Mouse (Mus musculus): ENCODE results near the gene Utrn. TPM values are rescaled to one million over a fixed set of nuclear protein-coding genes. Genes with fewer than 3 reads are reported as not detected.

Gene Utrn
- polyA plus RNA-seq, 1 experiment from 2014 or later: 67.0 TPM

GRCm38 (mm10) chr10:12834215-12834614 is 35.0 kb downstream of the Utrn start:
- no peak overlapping the region for H3K4me3 ChIP-seq (ENCODE audit: control insufficient read depth in 1 of 2, insufficient read depth in 1 of 2, low read depth in 1 of 2, low read length in 2 of 2)
- WGBS: 50% methylated on average over 1 of the region's 1 CpGs
- no peak overlapping the region for H3K27ac ChIP-seq (replicated peaks in 1 of 2; ENCODE audit: control insufficient read depth in 1 of 2, insufficient read depth in 1 of 2, low read depth in 2 of 2, low read length in 2 of 2)
- no peak overlapping the region for H3K4me2 ChIP-seq (ENCODE audit: low read length)
- H3K4me1 ChIP-seq (ENCODE audit: control insufficient read depth in 2 of 2, insufficient read depth in 2 of 2, low read length in 2 of 2): peaks cover 0 to 26% of the 10 kb centered on the region in 2 experiments; a peak in 2 of 4 replicates
- no peak for ATAC-seq (ENCODE audit: insufficient number of reproducible peaks, insufficient read depth, low FRiP score, low read depth)
- no peak overlapping the region for H3K9ac ChIP-seq (ENCODE audit: low read length)
- H3K36me3 ChIP-seq (ENCODE audit: control insufficient read depth, insufficient read depth, low read length): no peaks in the 10 kb centered on the region
- H3K27me3 ChIP-seq (ENCODE audit: control insufficient read depth, insufficient read depth, low read length): no peaks in the 10 kb centered on the region
- H3K9me3 ChIP-seq (ENCODE audit: control insufficient read depth, low read length): no peaks in the 10 kb centered on the region

GRCm38 (mm10) chr10:12832163-12832562 is 37.0 kb downstream of the Utrn start:
- no peak overlapping the region for H3K9ac ChIP-seq (ENCODE audit: low read length)
- peaks cover 3 to 37% of the 10 kb centered on the region in 2 experiments for H3K4me1 ChIP-seq (ENCODE audit: control insufficient read depth in 2 of 2, insufficient read depth in 2 of 2, low read length in 2 of 2)
- no peak overlapping the region for H3K27ac ChIP-seq (replicated peaks in 1 of 2; ENCODE audit: control insufficient read depth in 1 of 2, insufficient read depth in 1 of 2, low read depth in 2 of 2, low read length in 2 of 2)
- H3K4me3 ChIP-seq (ENCODE audit: control insufficient read depth in 1 of 2, insufficient read depth in 1 of 2, low read depth in 1 of 2, low read length in 2 of 2): no peak overlapping the region
- no peak for ATAC-seq (ENCODE audit: insufficient number of reproducible peaks, insufficient read depth, low FRiP score, low read depth)
- no peaks in the 10 kb centered on the region for H3K27me3 ChIP-seq (ENCODE audit: control insufficient read depth, insufficient read depth, low read length)
- H3K36me3 ChIP-seq (ENCODE audit: control insufficient read depth, insufficient read depth, low read length): no peaks in the 10 kb centered on the region
- H3K9me3 ChIP-seq (ENCODE audit: control insufficient read depth, low read length): no peaks in the 10 kb centered on the region
- no peak overlapping the region for H3K4me2 ChIP-seq (ENCODE audit: low read length)
- WGBS: 86% methylated on average over 8 of the region's 8 CpGs

GRCm38 (mm10) chr10:12827778-12828177 is 41.4 kb downstream of the Utrn start:
- ATAC-seq (ENCODE audit: insufficient number of reproducible peaks, insufficient read depth, low FRiP score, low read depth): no peak
- Histone ChIP-seq H3K27ac (replicated peaks in 1 of 2; ENCODE audit: control insufficient read depth in 1 of 2, insufficient read depth in 1 of 2, low read depth in 2 of 2, low read length in 2 of 2) (peak overlapping the region in 1 of 2 experiments; percentile 69; a peak in 2 of 4 replicates), H3K4me3 (ENCODE audit: control insufficient read depth in 1 of 2, insufficient read depth in 1 of 2, low read depth in 1 of 2, low read length in 2 of 2) (no peak overlapping the region), H3K9ac (ENCODE audit: low read length) (no peak overlapping the region), H3K27me3 (ENCODE audit: control insufficient read depth, insufficient read depth, low read length) (no peaks in the 10 kb centered on the region), H3K9me3 (ENCODE audit: control insufficient read depth, low read length) (no peaks in the 10 kb centered on the region), H3K36me3 (ENCODE audit: control insufficient read depth, insufficient read depth, low read length) (no peaks in the 10 kb centered on the region), H3K4me1 (ENCODE audit: control insufficient read depth in 2 of 2, insufficient read depth in 2 of 2, low read length in 2 of 2) (peaks cover 20 to 53% of the 10 kb centered on the region in 2 experiments), H3K4me2 (ENCODE audit: low read length) (no peak overlapping the region)
- WGBS: 18% methylated on average over 4 of the region's 4 CpGs

- H3K4me3 ChIP-seq (ENCODE audit: control insufficient read depth in 1 of 2, insufficient read depth in 1 of 2, low read depth in 1 of 2, low read length in 2 of 2): no peak overlapping the region
- no peaks in the 10 kb centered on the region for H3K36me3 ChIP-seq (ENCODE audit: control insufficient read depth, insufficient read depth, low read length)
- H3K4me2 ChIP-seq (ENCODE audit: low read length): no peak overlapping the region
- WGBS: 75% methylated on average over 3 of the region's 3 CpGs
- no peaks in the 10 kb centered on the region for H3K27me3 ChIP-seq (ENCODE audit: control insufficient read depth, insufficient read depth, low read length)
- H3K9me3 ChIP-seq (ENCODE audit: control insufficient read depth, low read length): no peaks in the 10 kb centered on the region
- peaks cover 20 to 52% of the 10 kb centered on the region in 2 experiments for H3K4me1 ChIP-seq (ENCODE audit: control insufficient read depth in 2 of 2, insufficient read depth in 2 of 2, low read length in 2 of 2)
- ATAC-seq (ENCODE audit: insufficient number of reproducible peaks, insufficient read depth, low FRiP score, low read depth): no peak
- H3K9ac ChIP-seq (ENCODE audit: low read length): peak overlapping the region; percentile 42; the same call in 1 of the 2 replicates
- peak overlapping the region; percentile 55 to 69; a peak in 2 of 4 replicates for H3K27ac ChIP-seq (replicated peaks in 1 of 2; ENCODE audit: control insufficient read depth in 1 of 2, insufficient read depth in 1 of 2, low read depth in 2 of 2, low read length in 2 of 2)
These were observed 41.9 kb downstream of the Utrn start for GRCm38 (mm10) chr10:12827306-12827705.

DNA sequence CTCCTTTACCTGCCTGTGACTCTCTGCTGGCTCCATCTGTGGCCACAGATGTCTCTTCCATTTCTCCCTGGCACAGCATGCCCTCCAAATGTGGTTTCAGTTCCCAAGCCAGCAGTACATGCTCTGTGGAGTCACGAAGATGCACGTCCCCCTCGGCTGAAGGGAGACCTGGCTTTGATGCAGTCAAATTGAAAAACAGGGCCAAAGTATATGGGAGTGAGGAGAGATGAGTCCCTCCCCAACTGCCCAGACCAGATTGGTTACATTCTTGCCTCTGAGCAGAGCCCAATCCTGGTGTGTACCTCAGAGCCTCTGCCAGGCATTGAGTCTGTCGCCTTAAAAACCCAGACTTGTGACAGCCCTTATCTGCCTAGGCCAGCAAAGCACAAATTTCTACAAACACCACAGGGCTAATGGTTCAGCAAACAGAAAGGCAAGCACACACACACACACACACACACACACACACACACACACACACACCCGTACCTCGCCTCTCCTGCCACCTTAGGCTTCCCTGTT is 42.3 kb downstream of the Utrn start:
- WGBS: 41% methylated on average over 6 of the region's 6 CpGs
- H3K27ac ChIP-seq (replicated peaks in 1 of 2; ENCODE audit: control insufficient read depth in 1 of 2, insufficient read depth in 1 of 2, low read depth in 2 of 2, low read length in 2 of 2): peak overlapping the region; percentile 55 to 69
- H3K27me3 ChIP-seq (ENCODE audit: control insufficient read depth, insufficient read depth, low read length): no peaks in the 10 kb centered on the region
- H3K4me3 ChIP-seq (ENCODE audit: control insufficient read depth in 1 of 2, insufficient read depth in 1 of 2, low read depth in 1 of 2, low read length in 2 of 2): no peak overlapping the region
- H3K9me3 ChIP-seq (ENCODE audit: control insufficient read depth, low read length): no peaks in the 10 kb centered on the region
- peak overlapping the region; percentile 33; the same call in 1 of the 2 replicates for H3K4me2 ChIP-seq (ENCODE audit: low read length)
- peaks cover 20 to 48% of the 10 kb centered on the region in 2 experiments for H3K4me1 ChIP-seq (ENCODE audit: control insufficient read depth in 2 of 2, insufficient read depth in 2 of 2, low read length in 2 of 2)
- H3K36me3 ChIP-seq (ENCODE audit: control insufficient read depth, insufficient read depth, low read length): no peaks in the 10 kb centered on the region
- no peak; the same call in 1 of the 2 replicates for ATAC-seq (ENCODE audit: insufficient number of reproducible peaks, insufficient read depth, low FRiP score, low read depth)
- H3K9ac ChIP-seq (ENCODE audit: low read length): peak overlapping the region; percentile 10; the same call in 1 of the 2 replicates

- no peak overlapping the region for H3K4me2 ChIP-seq (ENCODE audit: low read length)
- H3K9me3 ChIP-seq (ENCODE audit: control insufficient read depth, low read length): no peaks in the 10 kb centered on the region
- WGBS: 55% methylated on average over 4 of the region's 4 CpGs
- peaks cover 23 to 51% of the 10 kb centered on the region in 2 experiments for H3K4me1 ChIP-seq (ENCODE audit: control insufficient read depth in 2 of 2, insufficient read depth in 2 of 2, low read length in 2 of 2)
- H3K4me3 ChIP-seq (ENCODE audit: control insufficient read depth in 1 of 2, insufficient read depth in 1 of 2, low read depth in 1 of 2, low read length in 2 of 2): no peak overlapping the region
- no peak overlapping the region for H3K9ac ChIP-seq (ENCODE audit: low read length)
- no peaks in the 10 kb centered on the region for H3K36me3 ChIP-seq (ENCODE audit: control insufficient read depth, insufficient read depth, low read length)
- no peak for ATAC-seq (ENCODE audit: insufficient number of reproducible peaks, insufficient read depth, low FRiP score, low read depth)
- H3K27me3 ChIP-seq (ENCODE audit: control insufficient read depth, insufficient read depth, low read length): no peaks in the 10 kb centered on the region
- no peak overlapping the region for H3K27ac ChIP-seq (replicated peaks in 1 of 2; ENCODE audit: control insufficient read depth in 1 of 2, insufficient read depth in 1 of 2, low read depth in 2 of 2, low read length in 2 of 2)
These were observed 44.8 kb downstream of the Utrn start for GRCm38 (mm10) chr10:12824386-12824785.

- peaks cover 24 to 50% of the 10 kb centered on the region in 2 experiments for H3K4me1 ChIP-seq (ENCODE audit: control insufficient read depth in 2 of 2, insufficient read depth in 2 of 2, low read length in 2 of 2)
- ATAC-seq (ENCODE audit: insufficient number of reproducible peaks, insufficient read depth, low FRiP score, low read depth): no peak
These were observed 45.5 kb downstream of the Utrn start for GRCm38 (mm10) chr10:12823437-12824219.

More at GRCm38 (mm10) chr10:12823437-12824219, 45.5 kb downstream of the Utrn start:
- Histone ChIP-seq H3K27me3 (ENCODE audit: control insufficient read depth, insufficient read depth, low read length) (no peaks in the 10 kb centered on the region), H3K4me3 (ENCODE audit: control insufficient read depth in 1 of 2, insufficient read depth in 1 of 2, low read depth in 1 of 2, low read length in 2 of 2) (no peak overlapping the region), H3K4me2 (ENCODE audit: low read length) (no peak overlapping the region), H3K9me3 (ENCODE audit: control insufficient read depth, low read length) (no peaks in the 10 kb centered on the region), H3K27ac (replicated peaks in 1 of 2; ENCODE audit: control insufficient read depth in 1 of 2, insufficient read depth in 1 of 2, low read depth in 2 of 2, low read length in 2 of 2) (no peak overlapping the region), H3K9ac (ENCODE audit: low read length) (no peak overlapping the region), H3K36me3 (ENCODE audit: control insufficient read depth, insufficient read depth, low read length) (no peaks in the 10 kb centered on the region)
- 72% methylated on average over 15 of the region's 15 CpGs for WGBS

Data from heart, embryonic 14.5 days (tissue).